Mouse (Mus musculus) ES-Bruce4 (cell line): ENCODE measurements around the gene Mnat1.

Source experiments
- CTCF ChIP-seq: IDR thresholded peaks from one replicate; pipeline ENCODE4 v1.8.1; 2011; ENCODE audit warnings: low read depth, low read length
- EP300 ChIP-seq: IDR thresholded peaks from 2 replicates; pipeline ENCODE4 v1.6.1; 2011; ENCODE audit warnings: low read depth, low read length; ENCODE audit not compliant: insufficient read depth
- POLR2A ChIP-seq: IDR thresholded peaks from one replicate; pipeline ENCODE4 v1.8.1; 2011; ENCODE audit warnings: low read length; ENCODE audit not compliant: insufficient read depth

DNA sequence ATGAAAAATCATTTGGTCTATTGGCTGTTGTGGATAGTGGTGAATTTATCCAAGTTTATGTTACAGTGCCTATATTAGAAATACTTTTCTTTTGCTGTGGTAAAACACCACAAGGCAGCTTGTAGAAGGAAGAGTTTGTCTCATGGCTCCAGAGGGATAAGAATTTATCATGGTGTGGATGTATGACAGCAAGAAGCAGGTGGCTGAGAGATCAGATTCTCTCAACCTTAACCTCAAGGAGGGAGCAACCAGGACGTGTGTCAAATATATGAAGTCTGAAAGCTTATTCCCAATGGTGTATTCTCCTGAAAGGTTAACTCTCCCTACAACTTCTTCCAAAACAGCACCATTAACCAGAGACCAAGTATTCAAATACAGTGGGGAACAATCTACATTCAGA, 143.1 kb downstream of the Mnat1 start:
- TF ChIP-seq POLR2A, result no peak
- no peak for TF ChIP-seq EP300
- no peak for TF ChIP-seq CTCF
